Mouse (Mus musculus) naive thymus-derived CD4-positive, alpha-beta T cell, adult 2 months (primary cell): ENCODE results near the gene Lgals8.
"Not testable (repeated sequence)": the region's sequence is repeated elsewhere in the genome, so short reads cannot be mapped to it uniquely, and the experiment has no call there.

ENCODE experiments used
- DNase-seq: peaks from one replicate; pipeline ENCODE4 v3.0.0-alpha.2; 2011; ENCODE audit warnings: low read depth

Lgals8 gene

GRCm38 (mm10) chr13:12464844-12465243 lies at the start of gene Lgals8:
Gene Lgals8, minus strand, starts transcription at chr13:12464944.
- no peak for DNase-seq

- no peak for DNase-seq
Observed at GRCm38 (mm10) chr13:12511189-12511965, 46.6 kb upstream of the Lgals8 start.

- DNase-seq, result no peak
Observed at GRCm38 (mm10) chr13:12510032-12510431, 45.3 kb upstream of the Lgals8 start.

- DNase-seq, result peak; percentile 76
Observed at GRCm38 (mm10) chr13:12507426-12507825, 42.7 kb upstream of the Lgals8 start.

GRCm38 (mm10) chr13:12505359-12505758 lies 40.6 kb upstream of the Lgals8 start:
- no peak for DNase-seq

GRCm38 (mm10) chr13:12503238-12503751 lies 38.6 kb upstream of the Lgals8 start:
- DNase-seq, result no peak

- no peak for DNase-seq
Observed at GRCm38 (mm10) chr13:12502665-12503237, 38.0 kb upstream of the Lgals8 start.

GRCm38 (mm10) chr13:12499107-12499506 lies 34.4 kb upstream of the Lgals8 start:
- no peak for DNase-seq

GRCm38 (mm10) chr13:12497809-12498208 lies 33.1 kb upstream of the Lgals8 start:
- no peak for DNase-seq

GRCm38 (mm10) chr13:12494750-12495149 lies 30.0 kb upstream of the Lgals8 start:
- no peak for DNase-seq

GRCm38 (mm10) chr13:12492515-12492914 lies 27.8 kb upstream of the Lgals8 start:
- DNase-seq, result no peak

- DNase-seq, result no peak
Observed at GRCm38 (mm10) chr13:12485640-12486039, 20.9 kb upstream of the Lgals8 start.

GRCm38 (mm10) chr13:12485197-12485596 lies 20.5 kb upstream of the Lgals8 start:
- no peak for DNase-seq

GRCm38 (mm10) chr13:12479802-12480201 lies 15.1 kb upstream of the Lgals8 start:
- DNase-seq, result no peak

- DNase-seq, result no peak
Observed at GRCm38 (mm10) chr13:12478301-12478700, 13.6 kb upstream of the Lgals8 start.

- no peak for DNase-seq
Observed at GRCm38 (mm10) chr13:12476886-12477285, 12.1 kb upstream of the Lgals8 start.

- peak; percentile 37 for DNase-seq
Observed at GRCm38 (mm10) chr13:12475239-12475638, 10.5 kb upstream of the Lgals8 start.

GRCm38 (mm10) chr13:12473724-12474378 lies 9.1 kb upstream of the Lgals8 start:
- peak; percentile 88 for DNase-seq

- no peak for DNase-seq
Observed at GRCm38 (mm10) chr13:12468488-12468887, 3.7 kb upstream of the Lgals8 start.

- not testable (repeated sequence) for DNase-seq
Observed at GRCm38 (mm10) chr13:12464159-12464558, 585 bp downstream of the Lgals8 start.

- no peak for DNase-seq
Observed at GRCm38 (mm10) chr13:12462623-12463022, 2.1 kb downstream of the Lgals8 start.

- DNase-seq, result no peak
Observed at GRCm38 (mm10) chr13:12461730-12462119, 3.0 kb downstream of the Lgals8 start.
